Mouse (Mus musculus) lung, postnatal 0 days (tissue): ENCODE data around the gene Gm13691. TPM values are rescaled to one million over a fixed set of nuclear protein-coding genes. Genes with fewer than 3 reads are reported as not detected.
A peak's percentile ranks its signal among the peaks of the same experiment; 100 is the strongest.

Experiments
- ATAC-seq: fragments of 200-750 bp; cut with Nextera tagmentation; 2 replicates; pipeline ENCODE4 v1.8.0; 2017; ENCODE audit warnings: moderate library complexity
- DNase-seq: peaks from one replicate; pipeline ENCODE4 v3.0.0-alpha.2; 2016; ENCODE audit warnings: low spot score
- H3K27ac ChIP-seq: fragments of 300-500 bp; sonication (generic); 2 replicates; pipeline ENCODE4 v1.5.1; 2014; ENCODE audit warnings: antibody characterized with exemption, mild to moderate bottlenecking, low read length, mixed read lengths
- H3K27me3 ChIP-seq: fragments of 300-500 bp; sonication (generic); replicated peaks from 2 replicates; pipeline ENCODE4 v1.6.1; 2014; ENCODE audit warnings: low read length, mixed read lengths; ENCODE audit not compliant: insufficient read depth
- H3K36me3 ChIP-seq: fragments of 300-500 bp; sonication (generic); 2 replicates; pipeline ENCODE4 v1.6.1; 2014; ENCODE audit warnings: low read length, mixed read lengths; ENCODE audit not compliant: insufficient read depth
- H3K4me1 ChIP-seq: fragments of 300-500 bp; sonication (generic); 2 replicates; pipeline ENCODE4 v1.6.1; 2014; ENCODE audit warnings: antibody characterized with exemption, low read depth, low read length, mixed read lengths; ENCODE audit not compliant: insufficient read depth
- H3K4me2 ChIP-seq: fragments of 300-500 bp; sonication (generic); replicated peaks from 2 replicates; pipeline ENCODE4 v1.6.1; 2014; ENCODE audit warnings: low read depth, mild to moderate bottlenecking, low read length, moderate library complexity, mixed read lengths
- H3K4me3 ChIP-seq: fragments of 300-500 bp; sonication (generic); 2 replicates; pipeline ENCODE4 v1.5.1; 2014; ENCODE audit warnings: low read depth, low read length
- H3K9ac ChIP-seq: fragments of 300-500 bp; sonication (generic); replicated peaks from 2 replicates; pipeline ENCODE4 v1.6.1; 2014; ENCODE audit warnings: low read depth, mild to moderate bottlenecking
- H3K9me3 ChIP-seq: fragments of 300-500 bp; sonication (generic); 2 replicates; pipeline ENCODE4 v1.6.1; 2016; ENCODE audit warnings: low read length, mixed read lengths
- CTCF ChIP-seq: IDR thresholded peaks from 2 replicates; pipeline ENCODE4 v1.5.1; 2016; ENCODE audit warnings: antibody characterized with exemption, mild to moderate bottlenecking
- EP300 ChIP-seq: IDR thresholded peaks from 2 replicates; pipeline ENCODE4 v1.6.1; 2016; ENCODE audit warnings: antibody characterized with exemption, mild to moderate bottlenecking, control low read depth
- WGBS: fragments of 180-500 bp; shearing (Covaris S2); extraction: QIAGEN DNeasy Blood & Tissue Kit; methylation state at CpG from one replicate; pipeline ENCODE4 v1.1.7; 2014; 5-methylcytosine and 5-hydroxymethylcytosine counted together
- polyA plus RNA-seq: library from polyadenylated mRNA; unstranded; fragments of >200 nt; fragmentation: Nextera tagmentation; extraction: Ambion mirVana; gene quantifications from 2 replicates; pipeline ENCODE4 v1.2.1, GENCODE M21; 2015

Gene Gm13691
- polyA plus RNA-seq, 1 experiment from 2014 or later: not detected

DNA sequence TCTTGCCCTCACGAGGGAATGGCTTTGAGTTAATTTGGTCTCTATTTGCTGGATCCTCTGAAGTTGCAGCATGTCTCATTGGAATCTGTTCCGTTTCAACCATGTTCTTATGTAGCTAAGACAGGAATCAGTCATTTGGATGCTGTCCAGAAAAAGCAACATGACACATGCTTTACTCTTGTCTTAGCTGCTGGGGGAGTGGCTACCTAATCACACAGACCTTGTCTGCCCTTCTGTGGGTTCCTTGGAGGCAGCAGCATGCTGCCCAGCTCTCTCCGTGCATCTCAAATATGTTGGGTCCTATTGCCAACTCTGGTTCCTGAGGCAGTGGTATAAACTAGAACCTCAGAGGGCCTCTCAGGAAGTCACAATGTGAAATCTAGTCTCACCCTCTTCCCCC is 28.0 kb downstream of the Gm13691 start:
- H3K9me3 ChIP-seq: no peaks in the 10 kb centered on the region
- DNase-seq (peak; percentile 56), ATAC-seq (no peak)
- no peak overlapping the region for H3K9ac ChIP-seq
- H3K36me3 ChIP-seq: no peaks in the 10 kb centered on the region
- H3K27ac ChIP-seq: no peak overlapping the region
- TF ChIP-seq EP300: no peak
- TF ChIP-seq CTCF: no peak
- H3K27me3 ChIP-seq: no peaks in the 10 kb centered on the region
- peaks cover 5% of the 10 kb centered on the region; the same call in 1 of the 2 replicates for H3K4me1 ChIP-seq
- WGBS: 28% methylated on average over 3 of the region's 3 CpGs
- no peak overlapping the region for H3K4me3 ChIP-seq
- H3K4me2 ChIP-seq: no peak overlapping the region

DNA sequence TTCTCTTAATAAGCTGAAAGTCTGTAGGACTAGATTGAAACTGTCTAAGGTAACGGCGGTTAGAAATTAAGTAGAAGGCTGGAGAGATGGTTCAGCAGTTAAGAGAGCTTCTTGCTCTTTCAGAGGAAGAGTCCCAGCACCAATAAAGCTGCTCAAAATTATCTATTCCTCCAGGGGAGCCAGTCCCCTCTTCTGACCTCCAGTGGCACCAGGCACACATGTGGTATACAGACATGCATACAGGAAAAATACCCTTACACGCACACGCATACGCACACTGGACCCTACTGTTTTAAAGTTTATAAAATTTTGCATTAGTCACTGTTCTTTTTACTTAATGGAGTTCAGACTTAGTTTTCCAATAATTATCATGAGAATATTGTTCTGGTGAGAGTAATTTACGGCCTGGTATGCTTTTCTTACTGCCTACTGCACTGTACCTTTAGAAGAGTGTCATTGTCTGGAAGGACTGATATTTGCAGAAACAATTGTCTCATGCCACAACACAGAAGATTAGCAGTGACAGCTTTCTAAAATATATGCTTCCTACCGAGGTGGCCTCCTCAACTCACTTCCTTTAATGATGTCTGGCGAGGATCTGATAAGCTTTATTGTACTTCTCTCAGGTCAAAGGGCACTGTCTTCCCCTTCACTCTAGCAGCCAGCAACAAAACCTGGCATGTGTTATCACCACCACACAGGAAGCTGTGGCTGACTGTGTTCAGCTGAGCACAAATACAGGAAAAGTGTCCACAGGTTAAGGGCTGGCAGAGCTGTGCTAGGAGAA is 29.4 kb downstream of the Gm13691 start:
- no peak overlapping the region for H3K27ac ChIP-seq
- WGBS: 64% methylated on average over 8 of the region's 8 CpGs
- ATAC-seq: peak; percentile 84

DNA sequence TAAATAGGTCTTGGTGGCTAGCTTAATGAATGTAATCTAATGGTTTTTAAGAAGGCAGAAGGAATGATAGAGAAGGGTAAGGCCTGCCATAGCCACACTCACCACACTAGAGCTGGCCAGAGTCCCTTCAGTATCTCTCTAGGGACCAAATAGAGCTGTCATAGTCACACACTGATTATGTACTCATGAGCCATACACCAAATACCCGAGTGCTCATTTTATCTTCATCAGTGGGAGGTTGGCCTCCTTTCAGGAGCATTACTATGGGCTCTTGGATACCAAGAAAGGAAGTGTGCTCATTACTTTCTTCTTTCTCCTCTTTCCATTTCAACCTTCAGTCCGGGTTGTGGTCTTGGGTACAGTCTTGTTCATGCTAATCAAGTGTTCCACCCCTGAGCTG is 31.6 kb downstream of the Gm13691 start:
- Histone ChIP-seq H3K4me2 (no peak overlapping the region), H3K4me1 (peaks cover 5% of the 10 kb centered on the region; the same call in 1 of the 2 replicates), H3K27me3 (no peaks in the 10 kb centered on the region), H3K9ac (no peak overlapping the region), H3K27ac (no peak overlapping the region), H3K36me3 (no peaks in the 10 kb centered on the region), H3K4me3 (no peak overlapping the region), H3K9me3 (no peaks in the 10 kb centered on the region)
- no peak for DNase-seq
- no peak for ATAC-seq
- WGBS: 66% methylated on average over 2 of the region's 2 CpGs
- TF ChIP-seq CTCF: no peak
- no peak for TF ChIP-seq EP300

More for the DNA sequence above, 29.4 kb downstream of the Gm13691 start:
- peak; percentile 78 for DNase-seq
- Histone ChIP-seq H3K4me2 (no peak overlapping the region), H3K9me3 (no peaks in the 10 kb centered on the region), H3K4me3 (no peak overlapping the region), H3K27me3 (no peaks in the 10 kb centered on the region), H3K36me3 (no peaks in the 10 kb centered on the region), H3K4me1 (peaks cover 5% of the 10 kb centered on the region; the same call in 1 of the 2 replicates), H3K9ac (no peak overlapping the region)
- TF ChIP-seq EP300 (peak; percentile 94), CTCF (no peak)

DNA sequence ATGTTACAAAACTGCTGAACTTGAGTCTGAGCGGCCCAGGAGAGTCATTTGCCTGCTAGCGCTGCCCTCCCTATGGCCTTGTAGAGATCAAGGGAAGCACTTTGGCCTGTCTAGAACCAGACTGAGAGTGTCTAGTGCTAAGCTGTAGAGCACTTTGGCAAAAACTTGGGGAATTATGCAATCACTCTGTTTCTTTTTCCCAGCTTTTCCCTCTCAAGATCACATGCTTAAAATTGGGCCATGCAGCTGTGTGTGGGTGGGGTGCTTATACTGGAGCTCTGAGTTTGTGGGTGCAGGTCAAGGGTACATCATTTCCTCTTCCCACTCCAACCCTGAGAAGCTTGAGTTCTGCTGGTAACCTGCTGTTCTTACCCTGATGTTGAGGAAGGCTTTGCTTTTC is 32.6 kb downstream of the Gm13691 start:
- H3K27me3 ChIP-seq: no peaks in the 10 kb centered on the region
- no peaks in the 10 kb centered on the region for H3K9me3 ChIP-seq
- H3K4me1 ChIP-seq: peaks cover 3% of the 10 kb centered on the region; the same call in 1 of the 2 replicates
- ATAC-seq (peak; percentile 72), DNase-seq (peak; percentile 75)
- H3K4me3 ChIP-seq: no peak overlapping the region
- no peaks in the 10 kb centered on the region for H3K36me3 ChIP-seq
- no peak overlapping the region for H3K27ac ChIP-seq
- no peak overlapping the region for H3K9ac ChIP-seq
- TF ChIP-seq CTCF (no peak), EP300 (peak; percentile 68)
- H3K4me2 ChIP-seq: no peak overlapping the region
- WGBS: 60% methylated on average over 2 of the region's 2 CpGs

DNA sequence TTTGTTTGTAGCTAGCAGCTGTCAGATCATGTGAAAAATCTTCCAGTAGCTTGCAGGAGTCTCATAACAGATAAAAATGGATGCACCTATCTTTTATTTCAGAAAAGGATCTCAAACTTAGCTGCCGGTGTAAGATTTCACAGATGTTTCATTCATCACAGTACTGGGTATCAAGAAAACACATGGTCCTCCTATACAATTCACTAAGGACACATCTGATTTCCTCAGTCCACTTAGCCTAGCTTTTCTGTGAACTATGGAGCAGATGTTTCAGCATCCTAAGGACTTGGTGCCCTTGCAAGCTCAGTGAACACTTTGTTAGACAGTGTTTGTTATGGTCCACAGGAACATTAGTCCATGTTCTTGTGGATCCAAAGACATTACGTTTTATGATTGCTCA is 33.0 kb downstream of the Gm13691 start:
- Histone ChIP-seq H3K27ac (no peak overlapping the region), H3K9me3 (no peaks in the 10 kb centered on the region), H3K4me2 (no peak overlapping the region), H3K27me3 (no peaks in the 10 kb centered on the region), H3K36me3 (no peaks in the 10 kb centered on the region), H3K4me3 (no peak overlapping the region), H3K9ac (no peak overlapping the region), H3K4me1 (no peaks in the 10 kb centered on the region)
- 80% methylated on average over 2 of the region's 2 CpGs for WGBS
- DNase-seq (no peak), ATAC-seq (no peak)
- TF ChIP-seq CTCF: no peak
- no peak for TF ChIP-seq EP300

DNA sequence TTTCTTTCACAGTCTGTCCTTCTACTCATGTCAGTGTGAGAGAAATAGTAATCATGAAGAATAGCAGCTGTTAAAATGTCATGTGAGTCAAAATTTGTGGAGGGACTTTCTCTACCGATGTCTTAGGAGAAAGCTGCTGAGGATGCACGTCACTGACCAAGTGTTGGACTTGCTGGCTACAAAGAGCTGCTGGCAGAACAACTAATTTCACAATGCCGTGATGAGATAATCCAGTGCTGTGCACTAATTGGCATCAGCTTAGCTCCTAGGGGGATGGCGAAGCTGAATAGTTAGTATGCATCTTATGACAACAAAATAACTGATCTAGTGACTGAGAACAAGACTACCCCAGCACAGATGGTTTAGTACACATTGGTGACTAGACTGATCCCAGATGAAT is 34.9 kb downstream of the Gm13691 start:
- Histone ChIP-seq H3K36me3 (no peaks in the 10 kb centered on the region), H3K27ac (no peak overlapping the region), H3K9ac (no peak overlapping the region), H3K4me3 (no peak overlapping the region), H3K9me3 (no peaks in the 10 kb centered on the region), H3K27me3 (no peaks in the 10 kb centered on the region), H3K4me2 (no peak overlapping the region), H3K4me1 (no peaks in the 10 kb centered on the region)
- DNase-seq: peak; percentile 59
- TF ChIP-seq EP300: no peak
- TF ChIP-seq CTCF: no peak
- WGBS: 53% methylated on average over 4 of the region's 4 CpGs
- peak; percentile 71 for ATAC-seq
